Mouse (Mus musculus) frontal cortex, postnatal 14 days (tissue): ENCODE data around the gene Gm13090.

Experiments
- DNase-seq, 2 experiments: peaks; one replicate each; pipeline ENCODE4 v3.0.0; 2022; ENCODE audit warnings: low spot score in 2 of 2

The Gm13090 gene

GRCm38 (mm10) chr4:151089270-151089669 lies at the start of gene Gm13090:
Gene Gm13090, plus strand, starts transcription at chr4:151089570.
- DNase-seq = no peak

- DNase-seq = no peak
Observed at GRCm38 (mm10) chr4:151041506-151041905, 47.9 kb upstream of the Gm13090 start.

GRCm38 (mm10) chr4:151043281-151043680 lies 46.1 kb upstream of the Gm13090 start:
- DNase-seq = no peak

- peak; percentile 94 to 97 for DNase-seq
Observed at GRCm38 (mm10) chr4:151044037-151044943, 45.1 kb upstream of the Gm13090 start, which contains the start of gene Per3. Gene Per3, minus strand, starts transcription at chr4:151044665.

- no peak for DNase-seq
Observed at GRCm38 (mm10) chr4:151044944-151045570, 44.3 kb upstream of the Gm13090 start.

GRCm38 (mm10) chr4:151046524-151046923 lies 42.8 kb upstream of the Gm13090 start:
- DNase-seq = no peak

GRCm38 (mm10) chr4:151051162-151051561 lies 38.2 kb upstream of the Gm13090 start:
- no peak for DNase-seq

- DNase-seq = peak; percentile 96 to 99
Observed at GRCm38 (mm10) chr4:151057347-151058321, 31.7 kb upstream of the Gm13090 start, which contains the start of gene Vamp3. Gene Vamp3, minus strand, starts transcription at chr4:151057963.

GRCm38 (mm10) chr4:151058634-151059033 lies 30.7 kb upstream of the Gm13090 start:
- no peak for DNase-seq

- DNase-seq = no peak
Observed at GRCm38 (mm10) chr4:151059566-151059965, 29.8 kb upstream of the Gm13090 start.

GRCm38 (mm10) chr4:151068751-151069150 lies 20.6 kb upstream of the Gm13090 start:
- DNase-seq = no peak

GRCm38 (mm10) chr4:151070962-151071361 lies 18.4 kb upstream of the Gm13090 start:
- DNase-seq = no peak

- peak; percentile 34 to 73 for DNase-seq
Observed at GRCm38 (mm10) chr4:151073108-151073744, 16.1 kb upstream of the Gm13090 start.

- no peak for DNase-seq
Observed at GRCm38 (mm10) chr4:151074817-151075216, 14.6 kb upstream of the Gm13090 start.

- no peak for DNase-seq
Observed at GRCm38 (mm10) chr4:151081355-151081754, 8.0 kb upstream of the Gm13090 start.

- DNase-seq = no peak
Observed at GRCm38 (mm10) chr4:151081977-151082376, 7.4 kb upstream of the Gm13090 start.

- no peak for DNase-seq
Observed at GRCm38 (mm10) chr4:151083027-151083426, 6.3 kb upstream of the Gm13090 start.

- DNase-seq = no peak
Observed at GRCm38 (mm10) chr4:151087358-151087757, 2.0 kb upstream of the Gm13090 start.

GRCm38 (mm10) chr4:151088819-151089218 lies 551 bp upstream of the Gm13090 start:
- DNase-seq = no peak

GRCm38 (mm10) chr4:151095207-151095606 lies 5.8 kb downstream of the Gm13090 start:
- DNase-seq = no peak
